In genomic region chr4:129250759-129251481, GRCm38 (mm10) we compare ENCODE assay signal across 8 mouse cellular contexts. TPM values are rescaled to one million over a fixed set of nuclear protein-coding genes. Genes with fewer than 3 reads are reported as not detected.
DNase-seq lines count a peak whose midpoint lies in the region; ATAC-seq and TF ChIP-seq lines count a peak whose summit lies in the region.

No protein-coding gene starts in this region.

- H3K4me1 ChIP-seq in hindbrain, postnatal 0 days (ENCODE audit: insufficient read depth, low read length): 0 out of 2 replicates have a peak, but pooled peaks cover 3% of the 10 kb centered on the region
- H3K4me1 ChIP-seq in liver, embryonic 15.5 days (replicated peaks): peaks cover 52% of the 10 kb centered on the region
- H3K4me1 ChIP-seq in neural tube, embryonic 15.5 days: peaks cover 28% of the 10 kb centered on the region

- peak; percentile 45; the same call in 1 of the 2 replicates for ATAC-seq in hindbrain, postnatal 0 days
- ATAC-seq in liver, embryonic 15.5 days (ENCODE audit: insufficient read depth): peak; percentile 48
- no peak for ATAC-seq in neural tube, embryonic 15.5 days (ENCODE audit: low FRiP score)

- H3K4me3 ChIP-seq in hindbrain, postnatal 0 days (ENCODE audit: low read length): no peak overlapping the region
- no peak overlapping the region for H3K4me3 ChIP-seq in liver, embryonic 15.5 days (replicated peaks)
- H3K4me3 ChIP-seq in neural tube, embryonic 15.5 days (replicated peaks): no peak overlapping the region

- H3K27me3 ChIP-seq in hindbrain, postnatal 0 days (ENCODE audit: insufficient read depth, low read length): 0 out of 2 replicates have a peak, but pooled peaks cover 16% of the 10 kb centered on the region
- peaks cover 65% of the 10 kb centered on the region for H3K27me3 ChIP-seq in liver, embryonic 15.5 days
- peaks cover 50% of the 10 kb centered on the region for H3K27me3 ChIP-seq in neural tube, embryonic 15.5 days (replicated peaks)

- TF ChIP-seq CTCF in hindbrain, postnatal 0 days (IDR thresholded peaks at IDR 0.05; ENCODE audit: low read depth): no peak

- no peaks in the 10 kb centered on the region for H3K36me3 ChIP-seq in hindbrain, postnatal 0 days (ENCODE audit: insufficient read depth, low read length)
- H3K36me3 ChIP-seq in liver, embryonic 15.5 days (replicated peaks): no peaks in the 10 kb centered on the region
- H3K36me3 ChIP-seq in neural tube, embryonic 15.5 days: no peaks in the 10 kb centered on the region

- 27% methylated on average over 15 of the region's 15 CpGs for WGBS in hindbrain, postnatal 0 days
- 42% methylated on average over 15 of the region's 15 CpGs for WGBS in liver, embryonic 15.5 days (ENCODE audit: insufficient replicate concordance)
- WGBS in neural tube, embryonic 15.5 days: 22% methylated on average over 15 of the region's 15 CpGs

- DNase-seq in adrenal gland, adult 2 months: peak; percentile 67
- no peak for DNase-seq in adrenal gland, adult 18-20 months (ENCODE audit: low spot score in 2 of 2)
- peak; percentile 54 to 63 for DNase-seq in cerebellum, postnatal 36 days
- no peak for DNase-seq in hindbrain, postnatal 0 days (ENCODE audit: low spot score)
- DNase-seq in right cerebral cortex, postnatal 25 days: no peak
- DNase-seq in spleen, adult 12 weeks (ENCODE audit: low spot score): no peak

- no peak overlapping the region; the same call in 1 of the 2 replicates for H3K4me2 ChIP-seq in hindbrain, postnatal 0 days (ENCODE audit: low read depth, low read length)
- H3K4me2 ChIP-seq in liver, embryonic 15.5 days: peak overlapping the region; percentile 40
- peak overlapping the region; percentile 31 for H3K4me2 ChIP-seq in neural tube, embryonic 15.5 days

- H3K9me3 ChIP-seq in hindbrain, postnatal 0 days (ENCODE audit: low read length): no peaks in the 10 kb centered on the region
- no peaks in the 10 kb centered on the region for H3K9me3 ChIP-seq in liver, embryonic 15.5 days (replicated peaks)
- no peaks in the 10 kb centered on the region for H3K9me3 ChIP-seq in neural tube, embryonic 15.5 days (replicated peaks)

- H3K9ac ChIP-seq in hindbrain, postnatal 0 days (replicated peaks; ENCODE audit: low read length): no peak overlapping the region
- no peak overlapping the region for H3K9ac ChIP-seq in liver, embryonic 15.5 days
- H3K9ac ChIP-seq in neural tube, embryonic 15.5 days (replicated peaks): no peak overlapping the region

- peak overlapping the region; percentile 20; the same call in 1 of the 2 replicates for H3K27ac ChIP-seq in hindbrain, postnatal 0 days
- peak overlapping the region; percentile 69 for H3K27ac ChIP-seq in liver, embryonic 15.5 days (replicated peaks)
- no peak overlapping the region for H3K27ac ChIP-seq in neural tube, embryonic 15.5 days (replicated peaks)

RNA-seq across cellular contexts. Expression of gene C77080, which starts 10.3 kb away (rescaled TPM):
- 10 to 100 TPM; 15.5 to 30.5 TPM for total RNA-seq in adrenal gland, adult 2 months (2021)
- 20.4 and 21.3 TPM in 2 replicates for polyA plus RNA-seq in adrenal gland, adult 2 months (2012; rRNA removed)
- 10 to 100 TPM; 18.1 to 22.1 TPM for total RNA-seq in adrenal gland, adult 18-20 months (2021)
- 23.1 and 29.0 TPM in 2 replicates for total RNA-seq in hindbrain, postnatal 0 days (2014; rRNA removed)
- polyA plus RNA-seq in hindbrain, postnatal 0 days (2015; fragmentation: Nextera tagmentation; extraction: Ambion mirVana): 4.9 and 5.3 TPM in 2 replicates
- polyA plus RNA-seq in liver, embryonic 15.5 days (2015; fragmentation: Nextera tagmentation; extraction: Ambion mirVana): 1.1 and 1.6 TPM in 2 replicates
- polyA plus RNA-seq in neural tube, embryonic 15.5 days (2015; fragmentation: Nextera tagmentation; extraction: Ambion mirVana): 6.0 and 6.9 TPM in 2 replicates

RNA-seq across cellular contexts. Expression of gene Sync, which starts 36.5 kb away (rescaled TPM):
- total RNA-seq in adrenal gland, adult 2 months (2021): under 1 TPM; 0.66 to 0.97 TPM
- 0.11 and 0.32 TPM in 2 replicates for polyA plus RNA-seq in adrenal gland, adult 2 months (2012; rRNA removed)
- total RNA-seq in adrenal gland, adult 18-20 months (2021): 1 to 10 TPM in 1 of 2 experiments, under 1 TPM in 1; 0.76 to 1.5 TPM
- total RNA-seq in hindbrain, postnatal 0 days (2014; rRNA removed): 1.9 and 3.3 TPM in 2 replicates
- polyA plus RNA-seq in hindbrain, postnatal 0 days (2015; fragmentation: Nextera tagmentation; extraction: Ambion mirVana): 1.9 and 2.0 TPM in 2 replicates
- polyA plus RNA-seq in liver, embryonic 15.5 days (2015; fragmentation: Nextera tagmentation; extraction: Ambion mirVana): 0.21 and 0.35 TPM in 2 replicates
- 2.7 and 2.9 TPM in 2 replicates for polyA plus RNA-seq in neural tube, embryonic 15.5 days (2015; fragmentation: Nextera tagmentation; extraction: Ambion mirVana)

Comparison
In these comparisons a context has a peak if more than half of its experiments do, and no peak if none do; other contexts are left out.
1. DNase-seq: peak in adrenal gland, adult 2 months (single experiment) and cerebellum, postnatal 36 days (2 of 2); none in adrenal gland, adult 18-20 months (0 of 2), hindbrain, postnatal 0 days (single experiment), right cerebral cortex, postnatal 25 days (single experiment) and spleen, adult 12 weeks (single experiment).